Mouse (Mus musculus): ENCODE measurements around the gene Cdh5. TPM values are rescaled to one million over a fixed set of nuclear protein-coding genes. Genes with fewer than 3 reads are reported as not detected.

Cdh5 gene
- polyA plus RNA-seq, 1 experiment from 2014 or later = 30.2 TPM

DNA sequence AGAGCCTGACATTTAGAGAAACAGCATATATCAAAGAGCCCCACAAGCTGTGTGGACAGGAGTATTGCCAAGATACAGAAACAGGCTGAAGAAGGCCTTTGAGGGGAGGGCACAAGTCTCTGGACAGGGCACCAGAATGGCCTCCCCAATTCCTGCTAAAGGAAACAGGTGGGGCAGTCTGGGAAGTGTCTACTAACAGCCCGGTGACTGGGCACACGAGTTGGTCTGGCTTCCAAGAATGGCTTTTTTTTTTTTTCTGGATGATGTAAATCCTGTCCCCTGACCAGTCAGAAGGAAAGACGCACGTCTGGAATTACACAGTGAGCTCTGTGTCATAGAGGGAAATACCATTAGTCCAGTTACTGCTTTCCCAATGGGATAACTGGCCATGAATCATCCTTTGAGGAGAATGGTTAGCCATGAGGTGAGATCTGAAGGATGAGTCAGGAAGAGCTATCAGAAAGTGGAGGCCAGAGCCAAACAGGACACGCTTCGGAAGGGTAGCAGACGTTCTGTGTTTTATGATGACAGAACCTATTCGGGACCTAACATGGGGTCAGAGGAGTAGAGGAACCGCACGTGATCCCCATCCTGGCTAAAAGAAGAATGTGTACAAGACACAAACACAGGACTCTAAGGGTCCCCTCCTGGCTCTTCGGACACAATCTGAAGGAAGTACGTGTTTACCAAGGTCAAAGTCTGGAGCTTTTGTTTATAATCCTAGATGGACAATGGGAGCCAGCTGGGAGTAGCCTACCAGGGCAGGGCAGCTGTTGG lies 20.4 kb downstream of the Cdh5 start:
- Histone ChIP-seq H3K27ac (ENCODE audit: low read length) (no peak overlapping the region), H3K27me3 (ENCODE audit: control insufficient read depth, insufficient read depth, low read length) (no peaks in the 10 kb centered on the region), H3K4me1 (ENCODE audit: control insufficient read depth, insufficient read depth, low read length) (no peaks in the 10 kb centered on the region), H3K9ac (replicated peaks; ENCODE audit: low read depth, low read length) (no peak overlapping the region), H3K9me3 (ENCODE audit: control insufficient read depth, low read depth, low read length) (no peaks in the 10 kb centered on the region), H3K4me2 (replicated peaks; ENCODE audit: low read depth, low read length) (no peak overlapping the region), H3K4me3 (ENCODE audit: low read depth, low read length) (no peak overlapping the region), H3K36me3 (ENCODE audit: control insufficient read depth, insufficient read depth, low read length) (no peaks in the 10 kb centered on the region)
- 73% methylated on average over 12 of the region's 12 CpGs for WGBS
- no peak for ATAC-seq (ENCODE audit: insufficient number of reproducible peaks, insufficient read depth, low FRiP score, low read depth)

DNA sequence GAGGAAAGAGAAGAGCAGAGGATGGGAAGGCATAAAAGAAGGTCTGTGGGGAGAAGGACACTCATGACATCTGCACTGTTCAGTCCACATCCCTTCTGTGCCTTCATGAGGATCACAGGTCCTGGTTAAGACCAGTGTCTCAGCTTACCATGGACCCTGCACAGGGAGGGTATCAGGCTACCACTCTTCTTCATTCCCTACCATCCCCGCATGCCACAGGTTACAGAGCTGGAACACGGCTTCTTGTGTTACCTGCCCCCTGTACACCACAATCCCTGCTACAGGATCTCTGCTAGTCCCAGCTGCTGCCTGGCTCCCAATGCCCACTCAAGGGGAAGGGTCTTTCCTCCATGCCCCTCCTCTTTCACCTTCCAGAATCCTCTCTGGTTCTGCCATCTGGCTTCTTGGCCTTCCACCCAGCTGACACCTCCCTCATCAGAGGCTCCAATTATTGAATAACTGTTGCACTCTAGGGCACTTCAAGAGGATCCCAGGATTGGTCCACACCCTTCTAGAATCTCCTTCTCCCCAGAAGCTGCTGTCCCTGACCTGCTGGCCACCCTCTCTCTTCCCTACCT lies 21.7 kb downstream of the Cdh5 start:
- ATAC-seq (ENCODE audit: insufficient number of reproducible peaks, insufficient read depth, low FRiP score, low read depth) = no peak

GRCm38 (mm10) chr8:104124534-104124933 lies 23.1 kb downstream of the Cdh5 start:
- H3K36me3 ChIP-seq (ENCODE audit: control insufficient read depth, insufficient read depth, low read length) = no peaks in the 10 kb centered on the region
- no peaks in the 10 kb centered on the region for H3K9me3 ChIP-seq (ENCODE audit: control insufficient read depth, low read depth, low read length)
- H3K27ac ChIP-seq (ENCODE audit: low read length) = no peak overlapping the region
- H3K4me2 ChIP-seq (replicated peaks; ENCODE audit: low read depth, low read length) = no peak overlapping the region
- 73% methylated on average over 5 of the region's 5 CpGs for WGBS
- no peaks in the 10 kb centered on the region for H3K4me1 ChIP-seq (ENCODE audit: control insufficient read depth, insufficient read depth, low read length)
- no peak for ATAC-seq (ENCODE audit: insufficient number of reproducible peaks, insufficient read depth, low FRiP score, low read depth)
- no peak overlapping the region for H3K9ac ChIP-seq (replicated peaks; ENCODE audit: low read depth, low read length)
- H3K4me3 ChIP-seq (ENCODE audit: low read depth, low read length) = no peak overlapping the region
- H3K27me3 ChIP-seq (ENCODE audit: control insufficient read depth, insufficient read depth, low read length) = no peaks in the 10 kb centered on the region

More for the DNA sequence above, 21.7 kb downstream of the Cdh5 start:
- Histone ChIP-seq H3K27me3 (ENCODE audit: control insufficient read depth, insufficient read depth, low read length) (no peaks in the 10 kb centered on the region), H3K4me1 (ENCODE audit: control insufficient read depth, insufficient read depth, low read length) (no peaks in the 10 kb centered on the region), H3K4me2 (replicated peaks; ENCODE audit: low read depth, low read length) (no peak overlapping the region), H3K27ac (ENCODE audit: low read length) (no peak overlapping the region), H3K9ac (replicated peaks; ENCODE audit: low read depth, low read length) (no peak overlapping the region), H3K4me3 (ENCODE audit: low read depth, low read length) (no peak overlapping the region), H3K9me3 (ENCODE audit: control insufficient read depth, low read depth, low read length) (no peaks in the 10 kb centered on the region), H3K36me3 (ENCODE audit: control insufficient read depth, insufficient read depth, low read length) (no peaks in the 10 kb centered on the region)
- WGBS = 73% methylated on average over 2 of the region's 2 CpGs

DNA sequence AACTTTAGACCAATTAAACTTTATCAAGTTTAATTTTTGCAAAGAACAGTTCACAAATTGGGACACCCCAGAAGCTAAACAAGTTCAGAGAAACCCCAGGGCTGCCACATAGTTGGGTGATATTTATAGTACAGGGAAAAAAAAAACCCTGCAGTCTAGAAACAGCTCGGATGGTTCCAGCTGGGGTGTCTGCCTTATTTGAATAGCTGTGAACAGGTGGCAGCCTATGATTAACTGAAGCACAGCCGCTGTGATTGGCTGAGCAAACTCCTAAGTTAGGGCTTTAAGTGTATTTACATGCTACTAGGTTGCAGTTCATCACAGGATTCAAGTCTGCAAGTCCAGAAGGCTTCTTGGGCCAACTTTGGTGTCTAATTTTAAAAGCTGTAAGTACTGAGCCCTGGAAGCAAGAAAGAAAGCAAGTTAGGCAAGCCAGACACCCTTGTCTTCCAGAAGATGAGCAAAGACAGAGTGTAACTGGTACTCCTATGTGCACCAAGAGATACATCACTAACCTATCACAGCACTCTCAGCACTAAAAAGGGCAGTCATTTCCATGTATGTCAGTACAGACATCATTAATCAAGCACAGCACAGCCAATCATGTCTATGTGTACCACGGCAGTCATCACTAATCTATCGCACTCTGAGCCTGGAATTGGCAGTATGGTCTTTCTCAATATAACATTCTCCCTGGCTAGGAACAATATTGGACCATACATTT lies 25.9 kb downstream of the Cdh5 start:
- WGBS = 59% methylated on average over 4 of the region's 4 CpGs
- H3K4me2 ChIP-seq (replicated peaks; ENCODE audit: low read depth, low read length) = no peak overlapping the region

GRCm38 (mm10) chr8:104130916-104131315 lies 29.5 kb downstream of the Cdh5 start:
- no peak overlapping the region for H3K4me2 ChIP-seq (replicated peaks; ENCODE audit: low read depth, low read length)
- ATAC-seq (ENCODE audit: insufficient number of reproducible peaks, insufficient read depth, low FRiP score, low read depth) = no peak
- no peak overlapping the region for H3K27ac ChIP-seq (ENCODE audit: low read length)
- WGBS = 94% methylated on average over 9 of the region's 9 CpGs
- no peak overlapping the region for H3K9ac ChIP-seq (replicated peaks; ENCODE audit: low read depth, low read length)
- no peak overlapping the region for H3K4me3 ChIP-seq (ENCODE audit: low read depth, low read length)
- H3K36me3 ChIP-seq (ENCODE audit: control insufficient read depth, insufficient read depth, low read length) = no peaks in the 10 kb centered on the region
- H3K27me3 ChIP-seq (ENCODE audit: control insufficient read depth, insufficient read depth, low read length) = no peaks in the 10 kb centered on the region
- no peaks in the 10 kb centered on the region for H3K9me3 ChIP-seq (ENCODE audit: control insufficient read depth, low read depth, low read length)
- H3K4me1 ChIP-seq (ENCODE audit: control insufficient read depth, insufficient read depth, low read length) = no peaks in the 10 kb centered on the region

More for the DNA sequence above, 25.9 kb downstream of the Cdh5 start:
- ATAC-seq (ENCODE audit: insufficient number of reproducible peaks, insufficient read depth, low FRiP score, low read depth) = no peak
- no peaks in the 10 kb centered on the region for H3K27me3 ChIP-seq (ENCODE audit: control insufficient read depth, insufficient read depth, low read length)
- no peak overlapping the region for H3K9ac ChIP-seq (replicated peaks; ENCODE audit: low read depth, low read length)
- H3K36me3 ChIP-seq (ENCODE audit: control insufficient read depth, insufficient read depth, low read length) = no peaks in the 10 kb centered on the region
- H3K9me3 ChIP-seq (ENCODE audit: control insufficient read depth, low read depth, low read length) = no peaks in the 10 kb centered on the region
- no peak overlapping the region for H3K27ac ChIP-seq (ENCODE audit: low read length)
- H3K4me3 ChIP-seq (ENCODE audit: low read depth, low read length) = no peak overlapping the region
- H3K4me1 ChIP-seq (ENCODE audit: control insufficient read depth, insufficient read depth, low read length) = no peaks in the 10 kb centered on the region

- Histone ChIP-seq H3K36me3 (ENCODE audit: control insufficient read depth, insufficient read depth, low read length) (no peaks in the 10 kb centered on the region), H3K27ac (ENCODE audit: low read length) (no peak overlapping the region), H3K9ac (replicated peaks; ENCODE audit: low read depth, low read length) (no peak overlapping the region), H3K4me1 (ENCODE audit: control insufficient read depth, insufficient read depth, low read length) (no peaks in the 10 kb centered on the region), H3K4me2 (replicated peaks; ENCODE audit: low read depth, low read length) (no peak overlapping the region), H3K27me3 (ENCODE audit: control insufficient read depth, insufficient read depth, low read length) (no peaks in the 10 kb centered on the region), H3K4me3 (ENCODE audit: low read depth, low read length) (no peak overlapping the region), H3K9me3 (ENCODE audit: control insufficient read depth, low read depth, low read length) (no peaks in the 10 kb centered on the region)
- 74% methylated on average over 7 of the region's 7 CpGs for WGBS
- ATAC-seq (ENCODE audit: insufficient number of reproducible peaks, insufficient read depth, low FRiP score, low read depth) = no peak
These were observed 30.1 kb downstream of the Cdh5 start for GRCm38 (mm10) chr8:104131414-104131975.

DNA sequence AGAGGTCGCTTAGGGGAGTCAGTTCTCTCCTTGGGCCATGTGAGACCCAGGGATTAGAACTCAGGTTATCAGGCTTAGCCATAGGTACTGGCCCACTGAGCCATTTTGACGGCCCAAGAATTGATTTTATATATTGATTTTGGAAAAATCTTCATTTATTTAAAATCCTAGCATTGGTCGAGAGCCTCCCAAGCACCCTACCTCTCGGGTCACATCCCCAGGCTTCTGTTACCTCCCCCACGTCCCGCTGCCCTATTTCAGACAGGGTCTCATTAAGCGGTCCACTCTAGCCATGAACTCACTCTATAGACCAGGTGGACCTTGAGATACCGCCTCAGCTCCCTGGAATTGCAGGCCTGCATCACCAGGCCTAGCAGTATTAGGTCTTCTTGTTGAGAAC lies 33.1 kb downstream of the Cdh5 start:
- WGBS = 86% methylated on average over 8 of the region's 8 CpGs
- Histone ChIP-seq H3K9me3 (ENCODE audit: control insufficient read depth, low read depth, low read length) (no peaks in the 10 kb centered on the region), H3K27ac (ENCODE audit: low read length) (no peak overlapping the region), H3K4me3 (ENCODE audit: low read depth, low read length) (no peak overlapping the region), H3K27me3 (ENCODE audit: control insufficient read depth, insufficient read depth, low read length) (no peaks in the 10 kb centered on the region), H3K4me1 (ENCODE audit: control insufficient read depth, insufficient read depth, low read length) (no peaks in the 10 kb centered on the region), H3K36me3 (ENCODE audit: control insufficient read depth, insufficient read depth, low read length) (no peaks in the 10 kb centered on the region), H3K4me2 (replicated peaks; ENCODE audit: low read depth, low read length) (no peak overlapping the region), H3K9ac (replicated peaks; ENCODE audit: low read depth, low read length) (no peak overlapping the region)
- no peak for ATAC-seq (ENCODE audit: insufficient number of reproducible peaks, insufficient read depth, low FRiP score, low read depth)

DNA sequence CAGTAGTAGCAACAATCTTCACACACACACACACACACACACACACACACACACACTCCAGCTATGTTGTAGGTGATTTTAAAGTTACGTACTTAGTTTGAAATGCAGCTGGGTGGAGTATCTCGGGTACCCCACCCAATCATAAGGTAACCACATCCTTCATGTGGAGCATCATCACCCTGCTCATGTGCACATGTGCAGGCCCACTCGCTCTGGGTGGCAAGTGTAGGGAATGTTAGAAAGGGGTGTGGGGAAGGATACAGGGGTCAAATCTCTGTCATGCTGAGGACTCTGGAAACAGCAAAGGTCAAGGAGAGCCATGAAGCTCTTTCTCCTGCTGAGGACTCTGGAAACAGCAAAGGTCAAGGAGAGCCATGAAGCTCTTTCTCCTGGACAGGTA lies 34.9 kb downstream of the Cdh5 start:
- no peak overlapping the region for H3K27ac ChIP-seq (ENCODE audit: low read length)
- WGBS = 92% methylated on average over 3 of the region's 3 CpGs
- no peak for ATAC-seq (ENCODE audit: insufficient number of reproducible peaks, insufficient read depth, low FRiP score, low read depth)
- H3K4me1 ChIP-seq (ENCODE audit: control insufficient read depth, insufficient read depth, low read length) = no peaks in the 10 kb centered on the region
- no peaks in the 10 kb centered on the region for H3K27me3 ChIP-seq (ENCODE audit: control insufficient read depth, insufficient read depth, low read length)
- H3K36me3 ChIP-seq (ENCODE audit: control insufficient read depth, insufficient read depth, low read length) = no peaks in the 10 kb centered on the region
- H3K9ac ChIP-seq (replicated peaks; ENCODE audit: low read depth, low read length) = no peak overlapping the region
- no peaks in the 10 kb centered on the region for H3K9me3 ChIP-seq (ENCODE audit: control insufficient read depth, low read depth, low read length)
- H3K4me2 ChIP-seq (replicated peaks; ENCODE audit: low read depth, low read length) = no peak overlapping the region
- no peak overlapping the region for H3K4me3 ChIP-seq (ENCODE audit: low read depth, low read length)
